Mouse (Mus musculus): ENCODE data around the gene Alpk3.
A peak's percentile ranks its signal among the peaks of the same experiment; 100 is the strongest.
"Not testable (repeated sequence)": the region's sequence is repeated elsewhere in the genome, so short reads cannot be mapped to it uniquely, and the experiment has no call there.

Alpk3 gene

GRCm38 (mm10) chr7:81132851-81133279, 75.5 kb downstream of the Alpk3 start:
- peak; percentile 47 for DNase-seq (ENCODE audit: low spot score)

GRCm38 (mm10) chr7:81133416-81133815, 76.0 kb downstream of the Alpk3 start:
- no peak for DNase-seq (ENCODE audit: low spot score)

GRCm38 (mm10) chr7:81133941-81134340, 76.5 kb downstream of the Alpk3 start:
- no peak for DNase-seq (ENCODE audit: low spot score)

- peak; percentile 80 for DNase-seq (ENCODE audit: low spot score)
Observed at GRCm38 (mm10) chr7:81134614-81135067, 77.2 kb downstream of the Alpk3 start.

GRCm38 (mm10) chr7:81137292-81137691, 79.9 kb downstream of the Alpk3 start:
- no peak for DNase-seq (ENCODE audit: low spot score)

- DNase-seq (ENCODE audit: low spot score) = no peak
Observed at GRCm38 (mm10) chr7:81139100-81139499, 81.7 kb downstream of the Alpk3 start.

- no peak for DNase-seq (ENCODE audit: low spot score)
Observed at GRCm38 (mm10) chr7:81139671-81140404, 82.4 kb downstream of the Alpk3 start.

GRCm38 (mm10) chr7:81141541-81141940, 84.1 kb downstream of the Alpk3 start:
- DNase-seq (ENCODE audit: low spot score) = no peak

GRCm38 (mm10) chr7:81143056-81143455, 85.7 kb downstream of the Alpk3 start:
- not testable (repeated sequence) for DNase-seq (ENCODE audit: low spot score)

GRCm38 (mm10) chr7:81149759-81150158, 92.4 kb downstream of the Alpk3 start:
- DNase-seq (ENCODE audit: low spot score) = no peak

- DNase-seq (ENCODE audit: low spot score) = no peak
Observed at GRCm38 (mm10) chr7:81151216-81151615, 93.8 kb downstream of the Alpk3 start.

GRCm38 (mm10) chr7:81152306-81152705, 94.9 kb downstream of the Alpk3 start:
- no peak for DNase-seq (ENCODE audit: low spot score)

- DNase-seq (ENCODE audit: low spot score) = no peak
Observed at GRCm38 (mm10) chr7:81152826-81153225, 95.4 kb downstream of the Alpk3 start.

- no peak for DNase-seq (ENCODE audit: low spot score)
Observed at GRCm38 (mm10) chr7:81153327-81153726, 95.9 kb downstream of the Alpk3 start.

GRCm38 (mm10) chr7:81154244-81154643, 96.8 kb downstream of the Alpk3 start:
- DNase-seq (ENCODE audit: low spot score) = not testable (repeated sequence)

GRCm38 (mm10) chr7:81154960-81155359, 97.6 kb downstream of the Alpk3 start:
- DNase-seq (ENCODE audit: low spot score) = peak; percentile 71
